Mouse (Mus musculus): Measurements from ENCODE around the gene Cd300lb. TPM values are rescaled to one million over a fixed set of nuclear protein-coding genes. Genes with fewer than 3 reads are reported as not detected.

Cd300lb gene
- polyA plus RNA-seq (2015; fragmentation: Nextera tagmentation; extraction: Ambion mirVana): 0.59 and 0.70 TPM in 2 replicates

GRCm38 (mm10) chr11:114934144-114934543 is at the start of gene Cd300lb:
Gene Cd300lb (minus strand): TSS chr11:114934386.
- no peaks in the 10 kb centered on the region for H3K27me3 ChIP-seq (ENCODE audit: control insufficient read depth, insufficient read depth, low read length)
- H3K4me1 ChIP-seq (ENCODE audit: control insufficient read depth, insufficient read depth, low read length): peaks cover 9% of the 10 kb centered on the region
- WGBS: 25% methylated on average over 6 of the region's 6 CpGs
- H3K36me3 ChIP-seq (ENCODE audit: control insufficient read depth, insufficient read depth): no peaks in the 10 kb centered on the region
- no peak within 1 kb of the TSS for H3K27ac ChIP-seq (ENCODE audit: low read length)
- ATAC-seq (replicated peaks; ENCODE audit: extremely low read depth, insufficient read depth, low FRiP score): no peak
- H3K9me3 ChIP-seq (replicated peaks; ENCODE audit: control insufficient read depth, low read length): no peaks in the 10 kb centered on the region
- H3K9ac ChIP-seq (ENCODE audit: low read length): no peak within 1 kb of the TSS
- no peak within 1 kb of the TSS for H3K4me2 ChIP-seq (ENCODE audit: low read depth, low read length)
- H3K4me3 ChIP-seq (ENCODE audit: low read length): no peak within 1 kb of the TSS

- no peak overlapping the region for H3K27ac ChIP-seq (ENCODE audit: low read length)
- WGBS: 35% methylated on average over 4 of the region's 4 CpGs
- H3K4me2 ChIP-seq (ENCODE audit: low read depth, low read length): no peak overlapping the region
- no peaks in the 10 kb centered on the region for H3K4me1 ChIP-seq (ENCODE audit: control insufficient read depth, insufficient read depth, low read length)
- no peaks in the 10 kb centered on the region for H3K36me3 ChIP-seq (ENCODE audit: control insufficient read depth, insufficient read depth)
- no peak for ATAC-seq (replicated peaks; ENCODE audit: extremely low read depth, insufficient read depth, low FRiP score)
- no peak overlapping the region for H3K9ac ChIP-seq (ENCODE audit: low read length)
- H3K27me3 ChIP-seq (ENCODE audit: control insufficient read depth, insufficient read depth, low read length): no peaks in the 10 kb centered on the region
- peaks cover 15% of the 10 kb centered on the region for H3K9me3 ChIP-seq (replicated peaks; ENCODE audit: control insufficient read depth, low read length)
- H3K4me3 ChIP-seq (ENCODE audit: low read length): no peak overlapping the region
Measured at GRCm38 (mm10) chr11:114981866-114982265, 47.7 kb upstream of the Cd300lb start.

GRCm38 (mm10) chr11:114972726-114973125 is 38.5 kb upstream of the Cd300lb start:
- H3K9me3 ChIP-seq (replicated peaks; ENCODE audit: control insufficient read depth, low read length): 0 out of 2 replicates have a peak, but pooled peaks cover 7% of the 10 kb centered on the region
- WGBS: 69% methylated on average over 10 of the region's 10 CpGs
- no peak for ATAC-seq (replicated peaks; ENCODE audit: extremely low read depth, insufficient read depth, low FRiP score)

GRCm38 (mm10) chr11:114968752-114969207 is 34.6 kb upstream of the Cd300lb start, which contains the start of gene Cd300c:
Gene Cd300c (minus strand): TSS chr11:114969157.
- no peak within 1 kb of the TSS for H3K4me2 ChIP-seq (ENCODE audit: low read depth, low read length)
- H3K27ac ChIP-seq (ENCODE audit: low read length): no peak within 1 kb of the TSS
- H3K9me3 ChIP-seq (replicated peaks; ENCODE audit: control insufficient read depth, low read length): 0 out of 2 replicates have a peak, but pooled peaks cover 5% of the 10 kb centered on the region
- WGBS: 74% methylated on average over 9 of the region's 9 CpGs
- H3K27me3 ChIP-seq (ENCODE audit: control insufficient read depth, insufficient read depth, low read length): no peaks in the 10 kb centered on the region
- H3K4me1 ChIP-seq (ENCODE audit: control insufficient read depth, insufficient read depth, low read length): peaks cover 3% of the 10 kb centered on the region; the same call in 1 of the 2 replicates
- ATAC-seq (replicated peaks; ENCODE audit: extremely low read depth, insufficient read depth, low FRiP score): no peak
- H3K36me3 ChIP-seq (ENCODE audit: control insufficient read depth, insufficient read depth): no peaks in the 10 kb centered on the region
- no peak within 1 kb of the TSS for H3K4me3 ChIP-seq (ENCODE audit: low read length)
- H3K9ac ChIP-seq (ENCODE audit: low read length): no peak within 1 kb of the TSS

More at GRCm38 (mm10) chr11:114972726-114973125, 38.5 kb upstream of the Cd300lb start:
- H3K4me1 ChIP-seq (ENCODE audit: control insufficient read depth, insufficient read depth, low read length): no peaks in the 10 kb centered on the region
- no peaks in the 10 kb centered on the region for H3K27me3 ChIP-seq (ENCODE audit: control insufficient read depth, insufficient read depth, low read length)
- H3K4me3 ChIP-seq (ENCODE audit: low read length): no peak overlapping the region
- H3K4me2 ChIP-seq (ENCODE audit: low read depth, low read length): no peak overlapping the region
- no peak overlapping the region for H3K9ac ChIP-seq (ENCODE audit: low read length)
- H3K27ac ChIP-seq (ENCODE audit: low read length): no peak overlapping the region
- H3K36me3 ChIP-seq (ENCODE audit: control insufficient read depth, insufficient read depth): no peaks in the 10 kb centered on the region

GRCm38 (mm10) chr11:114965182-114965828 is 31.1 kb upstream of the Cd300lb start:
- no peak overlapping the region for H3K27ac ChIP-seq (ENCODE audit: low read length)
- H3K9me3 ChIP-seq (replicated peaks; ENCODE audit: control insufficient read depth, low read length): no peaks in the 10 kb centered on the region
- ATAC-seq (replicated peaks; ENCODE audit: extremely low read depth, insufficient read depth, low FRiP score): no peak
- H3K9ac ChIP-seq (ENCODE audit: low read length): no peak overlapping the region
- peaks cover 3% of the 10 kb centered on the region; the same call in 1 of the 2 replicates for H3K4me1 ChIP-seq (ENCODE audit: control insufficient read depth, insufficient read depth, low read length)
- no peak overlapping the region for H3K4me2 ChIP-seq (ENCODE audit: low read depth, low read length)
- H3K4me3 ChIP-seq (ENCODE audit: low read length): no peak overlapping the region
- WGBS: 22% methylated on average over 3 of the region's 3 CpGs
- H3K36me3 ChIP-seq (ENCODE audit: control insufficient read depth, insufficient read depth): no peaks in the 10 kb centered on the region
- H3K27me3 ChIP-seq (ENCODE audit: control insufficient read depth, insufficient read depth, low read length): no peaks in the 10 kb centered on the region

GRCm38 (mm10) chr11:114960369-114960768 is 26.2 kb upstream of the Cd300lb start:
- Histone ChIP-seq H3K27ac (ENCODE audit: low read length) (no peak overlapping the region), H3K27me3 (ENCODE audit: control insufficient read depth, insufficient read depth, low read length) (no peaks in the 10 kb centered on the region), H3K4me3 (ENCODE audit: low read length) (no peak overlapping the region), H3K9me3 (replicated peaks; ENCODE audit: control insufficient read depth, low read length) (no peaks in the 10 kb centered on the region), H3K36me3 (ENCODE audit: control insufficient read depth, insufficient read depth) (no peaks in the 10 kb centered on the region), H3K9ac (ENCODE audit: low read length) (no peak overlapping the region), H3K4me2 (ENCODE audit: low read depth, low read length) (no peak overlapping the region), H3K4me1 (ENCODE audit: control insufficient read depth, insufficient read depth, low read length) (peaks cover under 1% of the 10 kb centered on the region; the same call in 1 of the 2 replicates)
- 43% methylated on average over 1 of the region's 1 CpGs for WGBS
- no peak for ATAC-seq (replicated peaks; ENCODE audit: extremely low read depth, insufficient read depth, low FRiP score)

GRCm38 (mm10) chr11:114933591-114933990 is 595 bp downstream of the Cd300lb start:
- Histone ChIP-seq H3K27ac (ENCODE audit: low read length) (no peak overlapping the region), H3K36me3 (ENCODE audit: control insufficient read depth, insufficient read depth) (no peaks in the 10 kb centered on the region), H3K4me1 (ENCODE audit: control insufficient read depth, insufficient read depth, low read length) (peaks cover 13% of the 10 kb centered on the region), H3K27me3 (ENCODE audit: control insufficient read depth, insufficient read depth, low read length) (no peaks in the 10 kb centered on the region), H3K9me3 (replicated peaks; ENCODE audit: control insufficient read depth, low read length) (no peaks in the 10 kb centered on the region), H3K9ac (ENCODE audit: low read length) (no peak overlapping the region), H3K4me2 (ENCODE audit: low read depth, low read length) (no peak overlapping the region), H3K4me3 (ENCODE audit: low read length) (no peak overlapping the region)
- no peak for ATAC-seq (replicated peaks; ENCODE audit: extremely low read depth, insufficient read depth, low FRiP score)
- 65% methylated on average over 4 of the region's 4 CpGs for WGBS

- Histone ChIP-seq H3K4me1 (ENCODE audit: control insufficient read depth, insufficient read depth, low read length) (peaks cover 16% of the 10 kb centered on the region), H3K4me2 (ENCODE audit: low read depth, low read length) (no peak overlapping the region), H3K9me3 (replicated peaks; ENCODE audit: control insufficient read depth, low read length) (no peaks in the 10 kb centered on the region), H3K9ac (ENCODE audit: low read length) (no peak overlapping the region), H3K4me3 (ENCODE audit: low read length) (no peak overlapping the region), H3K36me3 (ENCODE audit: control insufficient read depth, insufficient read depth) (no peaks in the 10 kb centered on the region), H3K27me3 (ENCODE audit: control insufficient read depth, insufficient read depth, low read length) (no peaks in the 10 kb centered on the region), H3K27ac (ENCODE audit: low read length) (no peak overlapping the region)
- 84% methylated on average over 5 of the region's 5 CpGs for WGBS
- ATAC-seq (replicated peaks; ENCODE audit: extremely low read depth, insufficient read depth, low FRiP score): no peak
Measured at GRCm38 (mm10) chr11:114931041-114931440, 3.1 kb downstream of the Cd300lb start.

- Histone ChIP-seq H3K9ac (ENCODE audit: low read length) (no peak overlapping the region), H3K4me3 (ENCODE audit: low read length) (no peak overlapping the region), H3K27ac (ENCODE audit: low read length) (peak overlapping the region; percentile 70; the same call in 1 of the 2 replicates), H3K4me2 (ENCODE audit: low read depth, low read length) (no peak overlapping the region), H3K9me3 (replicated peaks; ENCODE audit: control insufficient read depth, low read length) (no peaks in the 10 kb centered on the region), H3K4me1 (ENCODE audit: control insufficient read depth, insufficient read depth, low read length) (peaks cover 16% of the 10 kb centered on the region), H3K36me3 (ENCODE audit: control insufficient read depth, insufficient read depth) (no peaks in the 10 kb centered on the region), H3K27me3 (ENCODE audit: control insufficient read depth, insufficient read depth, low read length) (no peaks in the 10 kb centered on the region)
- 56% methylated on average over 2 of the region's 2 CpGs for WGBS
- ATAC-seq (replicated peaks; ENCODE audit: extremely low read depth, insufficient read depth, low FRiP score): no peak
Measured at GRCm38 (mm10) chr11:114929581-114929980, 4.6 kb downstream of the Cd300lb start.
